Mouse (Mus musculus) lung, postnatal 0 days (tissue): ENCODE measurements at regions not wholly inside any gene's neighbourhood (a gene's known extent, or its start where the extent isn't known, plus 50 kb on each side); places are given as distances from the start of the nearest gene placed in this dataset.

Source experiments
- ATAC-seq: fragments of 200-750 bp; cut with Nextera tagmentation; 2 replicates; pipeline ENCODE4 v1.8.0; 2017; ENCODE audit warnings: moderate library complexity
- DNase-seq: peaks from one replicate; pipeline ENCODE4 v3.0.0-alpha.2; 2016; ENCODE audit warnings: low spot score
- H3K27ac ChIP-seq: fragments of 300-500 bp; sonication (generic); 2 replicates; pipeline ENCODE4 v1.5.1; 2014; ENCODE audit warnings: antibody characterized with exemption, mild to moderate bottlenecking, low read length, mixed read lengths
- H3K27me3 ChIP-seq: fragments of 300-500 bp; sonication (generic); replicated peaks from 2 replicates; pipeline ENCODE4 v1.6.1; 2014; ENCODE audit warnings: low read length, mixed read lengths; ENCODE audit not compliant: insufficient read depth
- H3K36me3 ChIP-seq: fragments of 300-500 bp; sonication (generic); 2 replicates; pipeline ENCODE4 v1.6.1; 2014; ENCODE audit warnings: low read length, mixed read lengths; ENCODE audit not compliant: insufficient read depth
- H3K4me1 ChIP-seq: fragments of 300-500 bp; sonication (generic); 2 replicates; pipeline ENCODE4 v1.6.1; 2014; ENCODE audit warnings: antibody characterized with exemption, low read depth, low read length, mixed read lengths; ENCODE audit not compliant: insufficient read depth
- H3K4me2 ChIP-seq: fragments of 300-500 bp; sonication (generic); replicated peaks from 2 replicates; pipeline ENCODE4 v1.6.1; 2014; ENCODE audit warnings: low read depth, mild to moderate bottlenecking, low read length, moderate library complexity, mixed read lengths
- H3K4me3 ChIP-seq: fragments of 300-500 bp; sonication (generic); 2 replicates; pipeline ENCODE4 v1.5.1; 2014; ENCODE audit warnings: low read depth, low read length
- H3K9ac ChIP-seq: fragments of 300-500 bp; sonication (generic); replicated peaks from 2 replicates; pipeline ENCODE4 v1.6.1; 2014; ENCODE audit warnings: low read depth, mild to moderate bottlenecking
- H3K9me3 ChIP-seq: fragments of 300-500 bp; sonication (generic); 2 replicates; pipeline ENCODE4 v1.6.1; 2016; ENCODE audit warnings: low read length, mixed read lengths
- CTCF ChIP-seq: IDR thresholded peaks from 2 replicates; pipeline ENCODE4 v1.5.1; 2016; ENCODE audit warnings: antibody characterized with exemption, mild to moderate bottlenecking
- EP300 ChIP-seq: IDR thresholded peaks from 2 replicates; pipeline ENCODE4 v1.6.1; 2016; ENCODE audit warnings: antibody characterized with exemption, mild to moderate bottlenecking, control low read depth
- WGBS: fragments of 180-500 bp; shearing (Covaris S2); extraction: QIAGEN DNeasy Blood & Tissue Kit; methylation state at CpG from one replicate; pipeline ENCODE4 v1.1.7; 2014; 5-methylcytosine and 5-hydroxymethylcytosine counted together

DNA sequence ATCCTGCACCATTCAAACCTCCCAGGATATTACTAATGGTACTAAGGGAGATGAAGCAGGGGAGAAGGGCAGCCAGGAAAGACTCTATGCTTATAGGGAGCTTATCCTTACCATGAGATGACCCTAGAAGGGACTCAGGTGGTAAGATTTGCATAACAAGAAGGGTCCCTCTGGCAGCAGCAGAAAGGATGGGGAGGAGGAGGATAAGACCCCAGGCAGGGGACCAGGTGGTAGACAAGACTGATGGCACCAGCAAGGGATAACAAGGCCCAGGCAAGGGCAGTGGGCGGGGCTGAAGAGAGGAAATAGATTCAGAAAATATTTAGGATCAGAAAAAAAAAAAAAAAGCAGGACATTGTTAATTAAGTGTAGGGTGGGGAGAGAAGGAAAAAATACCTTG is 245.7 kb upstream of the Rsrc1 start:
- no peaks in the 10 kb centered on the region for H3K9me3 ChIP-seq
- no peaks in the 10 kb centered on the region for H3K27me3 ChIP-seq
- no peak for ATAC-seq
- no peak for DNase-seq
- no peak for TF ChIP-seq CTCF
- TF ChIP-seq EP300, result no peak
- no peak overlapping the region for H3K4me2 ChIP-seq
- no peaks in the 10 kb centered on the region for H3K36me3 ChIP-seq
- no peak overlapping the region for H3K9ac ChIP-seq
- H3K27ac ChIP-seq, result no peak overlapping the region
- no peak overlapping the region for H3K4me3 ChIP-seq
- 78% methylated on average over 1 of the region's 1 CpGs for WGBS
- no peaks in the 10 kb centered on the region for H3K4me1 ChIP-seq

GRCm38 (mm10) chr3:66738201-66739062 is 242.8 kb upstream of the Rsrc1 start:
- H3K4me1 ChIP-seq, result no peaks in the 10 kb centered on the region
- H3K36me3 ChIP-seq, result no peaks in the 10 kb centered on the region
- H3K27ac ChIP-seq, result no peak overlapping the region
- H3K4me2 ChIP-seq, result no peak overlapping the region
- no peak overlapping the region for H3K9ac ChIP-seq
- DNase-seq, result no peak
- TF ChIP-seq CTCF, result no peak
- no peaks in the 10 kb centered on the region for H3K9me3 ChIP-seq
- WGBS, result 45% methylated on average over 12 of the region's 12 CpGs
- no peak for ATAC-seq
- no peak overlapping the region for H3K4me3 ChIP-seq
- H3K27me3 ChIP-seq, result no peaks in the 10 kb centered on the region

GRCm38 (mm10) chr3:66739356-66740014 is 241.7 kb upstream of the Rsrc1 start:
- ATAC-seq (no peak), DNase-seq (no peak)
- H3K4me1 ChIP-seq, result no peaks in the 10 kb centered on the region
- TF ChIP-seq CTCF (no peak), EP300 (no peak)
- 52% methylated on average over 7 of the region's 7 CpGs for WGBS
- H3K27me3 ChIP-seq, result no peaks in the 10 kb centered on the region
- H3K27ac ChIP-seq, result no peak overlapping the region
- H3K9me3 ChIP-seq, result no peaks in the 10 kb centered on the region
- no peak overlapping the region for H3K4me2 ChIP-seq
- no peaks in the 10 kb centered on the region for H3K36me3 ChIP-seq
- H3K9ac ChIP-seq, result no peak overlapping the region
- H3K4me3 ChIP-seq, result no peak overlapping the region

GRCm38 (mm10) chr3:66744133-66744913 is 236.9 kb upstream of the Rsrc1 start:
- Histone ChIP-seq H3K4me3 (no peak overlapping the region), H3K36me3 (no peaks in the 10 kb centered on the region), H3K4me1 (no peaks in the 10 kb centered on the region), H3K27ac (no peak overlapping the region), H3K9ac (no peak overlapping the region), H3K27me3 (no peaks in the 10 kb centered on the region), H3K4me2 (no peak overlapping the region), H3K9me3 (no peaks in the 10 kb centered on the region)
- no peak for ATAC-seq
- no peak for DNase-seq
- TF ChIP-seq EP300 (no peak), CTCF (no peak)
- 76% methylated on average over 11 of the region's 11 CpGs for WGBS

DNA sequence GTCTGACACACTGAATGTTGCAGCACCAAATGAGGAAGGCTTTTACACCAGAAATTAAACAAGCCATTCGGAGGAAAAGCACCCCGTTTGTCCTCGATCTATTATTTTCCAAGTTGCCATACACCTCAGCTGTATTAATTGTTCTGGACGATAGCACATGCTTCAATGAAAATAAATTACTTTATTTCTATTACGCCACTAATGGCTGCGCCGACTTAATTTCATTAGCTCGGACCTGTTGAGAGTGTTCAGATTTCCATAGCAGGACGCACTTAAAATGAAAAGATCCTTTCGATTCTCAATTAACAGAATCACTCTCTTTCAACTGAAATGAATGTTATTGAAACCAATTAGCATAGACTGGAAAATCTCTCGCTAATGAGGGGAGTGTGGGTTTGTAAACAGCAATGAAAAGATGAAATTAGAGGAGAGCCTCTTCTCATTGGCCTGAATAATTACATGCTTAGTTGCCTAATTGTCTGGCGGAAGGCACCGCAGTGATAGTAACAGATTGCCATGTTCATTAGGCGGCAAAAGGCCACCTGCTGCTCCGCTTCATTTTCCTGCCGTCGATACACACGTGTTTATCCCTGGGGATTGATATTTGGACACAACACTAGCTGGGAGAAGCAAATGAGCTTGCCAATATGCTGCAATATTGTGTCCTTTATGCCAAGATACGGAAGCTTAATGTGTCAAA is 234.7 kb upstream of the Rsrc1 start:
- no peak for ATAC-seq
- no peak for DNase-seq

More for the DNA sequence above, 234.7 kb upstream of the Rsrc1 start:
- 87% methylated on average over 19 of the region's 19 CpGs for WGBS
- Histone ChIP-seq H3K27ac (no peak overlapping the region), H3K9me3 (no peaks in the 10 kb centered on the region), H3K4me2 (no peak overlapping the region), H3K36me3 (no peaks in the 10 kb centered on the region), H3K4me3 (no peak overlapping the region), H3K27me3 (no peaks in the 10 kb centered on the region), H3K4me1 (no peaks in the 10 kb centered on the region), H3K9ac (no peak overlapping the region)
- TF ChIP-seq EP300, result no peak
